Mouse (Mus musculus): ENCODE results near the gene Erap1. TPM values are rescaled to one million over a fixed set of nuclear protein-coding genes. Genes with fewer than 3 reads are reported as not detected.
"Not testable (repeated sequence)": the region's sequence is repeated elsewhere in the genome, so short reads cannot be mapped to it uniquely, and the experiment has no call there.

Erap1 gene
- 6.6 and 9.7 TPM in 2 replicates for polyA plus RNA-seq (2012; rRNA removed)

- peak; percentile 6 to 71 for DNase-seq (ENCODE audit: extremely low spot score in 1 of 2, low spot score in 1 of 2)
Measured at GRCm38 (mm10) chr13:74638793-74639711, at the start of gene Erap1. Erap1 (plus strand) TSS chr13:74639568.

GRCm38 (mm10) chr13:74591401-74591821 is 48.0 kb upstream of the Erap1 start:
- not testable (repeated sequence) for DNase-seq (ENCODE audit: extremely low spot score in 1 of 2, low spot score in 1 of 2)

GRCm38 (mm10) chr13:74591828-74592227 is 47.5 kb upstream of the Erap1 start:
- DNase-seq (ENCODE audit: extremely low spot score in 1 of 2, low spot score in 1 of 2), result not testable (repeated sequence)

- not testable (repeated sequence) for DNase-seq (ENCODE audit: extremely low spot score in 1 of 2, low spot score in 1 of 2)
Measured at GRCm38 (mm10) chr13:74597022-74597421, 42.3 kb upstream of the Erap1 start.

- not testable (repeated sequence) for DNase-seq (ENCODE audit: extremely low spot score in 1 of 2, low spot score in 1 of 2)
Measured at GRCm38 (mm10) chr13:74601776-74602175, 37.6 kb upstream of the Erap1 start.

- peak; percentile 85 to 88 for DNase-seq (ENCODE audit: extremely low spot score in 1 of 2, low spot score in 1 of 2)
Measured at GRCm38 (mm10) chr13:74617163-74618019, 22.0 kb upstream of the Erap1 start.

GRCm38 (mm10) chr13:74632327-74632726 is 7.0 kb upstream of the Erap1 start:
- no peak for DNase-seq (ENCODE audit: extremely low spot score in 1 of 2, low spot score in 1 of 2)

GRCm38 (mm10) chr13:74632857-74633256 is 6.5 kb upstream of the Erap1 start:
- DNase-seq (ENCODE audit: extremely low spot score in 1 of 2, low spot score in 1 of 2), result no peak

GRCm38 (mm10) chr13:74639712-74640522 is 549 bp downstream of the Erap1 start:
- peak; percentile 16 to 60 for DNase-seq (ENCODE audit: extremely low spot score in 1 of 2, low spot score in 1 of 2)

- DNase-seq (ENCODE audit: extremely low spot score in 1 of 2, low spot score in 1 of 2), result not testable (repeated sequence)
Measured at GRCm38 (mm10) chr13:74640523-74640920, 1.2 kb downstream of the Erap1 start.

- no peak for DNase-seq (ENCODE audit: extremely low spot score in 1 of 2, low spot score in 1 of 2)
Measured at GRCm38 (mm10) chr13:74695497-74696193, 56.3 kb downstream of the Erap1 start.

- DNase-seq (ENCODE audit: extremely low spot score in 1 of 2, low spot score in 1 of 2), result no peak
Measured at GRCm38 (mm10) chr13:74696225-74696624, 56.9 kb downstream of the Erap1 start.

- no peak for DNase-seq (ENCODE audit: extremely low spot score in 1 of 2, low spot score in 1 of 2)
Measured at GRCm38 (mm10) chr13:74719002-74719401, 79.6 kb downstream of the Erap1 start.

- DNase-seq (ENCODE audit: extremely low spot score in 1 of 2, low spot score in 1 of 2), result no peak
Measured at GRCm38 (mm10) chr13:74733726-74734125, 94.4 kb downstream of the Erap1 start.

- DNase-seq (ENCODE audit: extremely low spot score in 1 of 2, low spot score in 1 of 2), result no peak
Measured at GRCm38 (mm10) chr13:74735834-74736233, 96.5 kb downstream of the Erap1 start.

GRCm38 (mm10) chr13:74736396-74736795 is 97.0 kb downstream of the Erap1 start:
- no peak for DNase-seq (ENCODE audit: extremely low spot score in 1 of 2, low spot score in 1 of 2)

Measured in frontal cortex, adult 2 months (tissue).